Mouse (Mus musculus) thymus, adult 18-20 months (tissue): Measurements from ENCODE around the gene Clptm1l.

Experiments
- DNase-seq, 2 experiments: peaks; one replicate each; pipeline ENCODE4 v3.0.0; 2022; ENCODE audit warnings: mixed read lengths in 2 of 2

Clptm1l gene

GRCm38 (mm10) chr13:73660163-73660695 is 56.4 kb downstream of the Clptm1l start:
- no peak for DNase-seq
